Mouse (Mus musculus): ENCODE results near the gene Tceal7.
"Not testable (repeated sequence)": the region's sequence is repeated elsewhere in the genome, so short reads cannot be mapped to it uniquely, and the experiment has no call there.

Tceal7 gene

GRCm38 (mm10) chrX:136248811-136249210, 34.2 kb downstream of the Tceal7 start:
- peak; percentile 70 for DNase-seq (ENCODE audit: low spot score)

- DNase-seq (ENCODE audit: low spot score) = peak; percentile 38
These were observed 35.1 kb downstream of the Tceal7 start for GRCm38 (mm10) chrX:136249671-136250070.

- no peak for DNase-seq (ENCODE audit: low spot score)
These were observed 37.6 kb downstream of the Tceal7 start for GRCm38 (mm10) chrX:136252023-136252729.

- no peak for DNase-seq (ENCODE audit: low spot score)
These were observed 53.1 kb downstream of the Tceal7 start for GRCm38 (mm10) chrX:136267720-136268119.

- DNase-seq (ENCODE audit: low spot score) = no peak
These were observed 53.6 kb downstream of the Tceal7 start for GRCm38 (mm10) chrX:136268173-136268572.

GRCm38 (mm10) chrX:136269743-136270392, 55.3 kb downstream of the Tceal7 start, which contains the start of gene Bex3:
Bex3 (plus strand) TSS chrX:136270253.
- DNase-seq (ENCODE audit: low spot score) = peak; percentile 51

- DNase-seq (ENCODE audit: low spot score) = not testable (repeated sequence)
These were observed 56.0 kb downstream of the Tceal7 start for GRCm38 (mm10) chrX:136270393-136271111.

- DNase-seq (ENCODE audit: low spot score) = no peak
These were observed 60.0 kb downstream of the Tceal7 start for GRCm38 (mm10) chrX:136274542-136274941.

GRCm38 (mm10) chrX:136275386-136275785, 60.8 kb downstream of the Tceal7 start:
- no peak for DNase-seq (ENCODE audit: low spot score)

Data from ovary, adult 18-20 months (tissue).